Mouse (Mus musculus) hindbrain, embryonic 12.5 days (tissue): Measurements from ENCODE around the gene Scrn2. TPM values are rescaled to one million over a fixed set of nuclear protein-coding genes. Genes with fewer than 3 reads are reported as not detected.

ENCODE experiments used
- ATAC-seq: fragments of 200-750 bp; cut with Nextera tagmentation; 2 replicates; pipeline ENCODE4 v1.8.0; 2017; ENCODE audit warnings: moderate TSS enrichment; ENCODE audit not compliant: low FRiP score
- H3K27ac ChIP-seq: fragments of 300-500 bp; sonication (generic); 2 replicates; pipeline ENCODE4 v1.5.1; 2016; ENCODE audit warnings: mild to moderate bottlenecking
- H3K27me3 ChIP-seq: fragments of 300-500 bp; sonication (generic); 2 replicates; pipeline ENCODE4 v1.6.1; 2016; ENCODE audit warnings: mild to moderate bottlenecking
- H3K36me3 ChIP-seq: fragments of 300-500 bp; sonication (generic); 2 replicates; pipeline ENCODE4 v1.6.1; 2016; ENCODE audit warnings: mild to moderate bottlenecking
- H3K4me1 ChIP-seq: fragments of 300-500 bp; sonication (generic); 2 replicates; pipeline ENCODE4 v1.6.1; 2016
- H3K4me2 ChIP-seq: fragments of 300-500 bp; sonication (generic); replicated peaks from 2 replicates; pipeline ENCODE4 v1.6.1; 2016; ENCODE audit warnings: mild to moderate bottlenecking
- H3K4me3 ChIP-seq: fragments of 300-500 bp; sonication (generic); 2 replicates; pipeline ENCODE4 v1.5.1; 2016; ENCODE audit warnings: mild to moderate bottlenecking
- H3K9ac ChIP-seq: fragments of 300-500 bp; sonication (generic); 2 replicates; pipeline ENCODE4 v1.6.1; 2016; ENCODE audit warnings: mild to moderate bottlenecking, moderate library complexity
- H3K9me3 ChIP-seq: fragments of 300-500 bp; sonication (generic); replicated peaks from 2 replicates; pipeline ENCODE4 v1.6.1; 2016; ENCODE audit warnings: mild to moderate bottlenecking
- whole genome bisulfite sequencing: fragments of 180-500 bp; shearing (Covaris S2); methylation state at CpG from one replicate; pipeline ENCODE4 v1.1.7; 2016; 5-methylcytosine and 5-hydroxymethylcytosine counted together
- polyA plus RNA-seq: library from polyadenylated mRNA; unstranded; fragments of >200 nt; fragmentation: Nextera tagmentation; extraction: Ambion mirVana; gene quantifications from 2 replicates; pipeline ENCODE4 v1.2.1, GENCODE M21; 2016

The Scrn2 gene
- polyA plus RNA-seq, 1 experiment from 2014 or later: 23.9 TPM

GRCm38 (mm10) chr11:97065538-97066295 is 36.0 kb downstream of the Scrn2 start:
- Histone ChIP-seq H3K4me2 (no peak overlapping the region), H3K36me3 (peaks cover 47% of the 10 kb centered on the region), H3K4me1 (peaks cover 6% of the 10 kb centered on the region), H3K27ac (no peak overlapping the region), H3K9ac (no peak overlapping the region), H3K27me3 (no peaks in the 10 kb centered on the region), H3K9me3 (no peaks in the 10 kb centered on the region), H3K4me3 (no peak overlapping the region)
- 90% methylated on average over 12 of the region's 12 CpGs for WGBS
- ATAC-seq: no peak

GRCm38 (mm10) chr11:97066656-97067360 is 37.1 kb downstream of the Scrn2 start:
- H3K4me1 ChIP-seq: peaks cover 6% of the 10 kb centered on the region
- no peak overlapping the region for H3K4me2 ChIP-seq
- H3K4me3 ChIP-seq: no peak overlapping the region
- WGBS: 47% methylated on average over 22 of the region's 22 CpGs
- H3K9ac ChIP-seq: no peak overlapping the region
- ATAC-seq: no peak
- H3K27me3 ChIP-seq: no peaks in the 10 kb centered on the region
- H3K27ac ChIP-seq: no peak overlapping the region
- peaks cover 38% of the 10 kb centered on the region for H3K36me3 ChIP-seq
- H3K9me3 ChIP-seq: no peaks in the 10 kb centered on the region

DNA sequence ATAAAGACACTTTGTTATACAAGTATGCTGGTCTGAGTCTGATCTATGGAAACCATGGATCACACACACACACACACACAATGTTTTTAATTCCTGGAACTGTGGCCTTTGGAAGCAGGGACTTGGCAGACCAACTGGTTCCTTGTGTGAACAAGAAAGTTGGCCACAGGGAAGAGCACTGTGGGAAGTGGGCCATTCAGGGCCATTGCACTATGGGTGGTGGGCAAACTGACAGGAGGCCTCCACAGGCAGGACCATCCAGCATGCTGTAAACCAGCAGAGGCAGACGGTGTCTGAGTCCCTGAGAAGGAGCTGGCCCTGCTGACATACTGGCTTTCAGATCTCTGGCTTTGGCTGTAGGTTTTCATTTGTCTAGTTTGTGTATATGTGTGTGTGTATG is 39.6 kb downstream of the Scrn2 start:
- H3K27me3 ChIP-seq: no peaks in the 10 kb centered on the region
- H3K36me3 ChIP-seq: peaks cover 33% of the 10 kb centered on the region
- no peaks in the 10 kb centered on the region for H3K4me1 ChIP-seq
- no peaks in the 10 kb centered on the region for H3K9me3 ChIP-seq
- no peak for ATAC-seq
- no peak overlapping the region for H3K4me3 ChIP-seq
- H3K27ac ChIP-seq: no peak overlapping the region
- no peak overlapping the region for H3K9ac ChIP-seq
- H3K4me2 ChIP-seq: no peak overlapping the region
- WGBS: 75% methylated on average over 1 of the region's 1 CpGs

- H3K4me1 ChIP-seq: no peaks in the 10 kb centered on the region
- H3K9me3 ChIP-seq: no peaks in the 10 kb centered on the region
- H3K27ac ChIP-seq: no peak overlapping the region
- H3K36me3 ChIP-seq: peaks cover 32% of the 10 kb centered on the region
- no peak for ATAC-seq
- H3K9ac ChIP-seq: no peak overlapping the region
- H3K27me3 ChIP-seq: no peaks in the 10 kb centered on the region
- 89% methylated on average over 2 of the region's 2 CpGs for WGBS
- H3K4me3 ChIP-seq: no peak overlapping the region
- H3K4me2 ChIP-seq: no peak overlapping the region
Observed at GRCm38 (mm10) chr11:97069770-97070169, 40.0 kb downstream of the Scrn2 start.

DNA sequence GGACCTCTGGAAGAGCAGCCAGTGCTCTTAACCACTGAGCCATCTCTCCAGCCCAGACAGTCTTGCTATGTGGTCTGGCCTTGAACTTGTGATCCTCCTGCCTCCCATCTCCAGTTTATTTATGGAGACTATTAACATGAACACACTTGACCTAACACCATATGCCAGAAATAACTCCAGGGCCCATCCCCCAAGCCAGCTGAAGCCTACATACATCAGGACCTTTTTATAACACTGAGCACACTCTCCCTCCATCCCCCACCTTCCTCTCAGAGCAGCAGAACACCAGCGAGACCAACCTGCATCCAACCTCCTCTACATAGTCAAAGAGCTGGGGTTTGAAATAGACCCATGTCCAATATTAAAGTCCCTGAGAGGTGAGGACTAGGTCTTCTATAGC is 41.4 kb downstream of the Scrn2 start:
- Histone ChIP-seq H3K4me2 (no peak overlapping the region), H3K4me3 (no peak overlapping the region), H3K9ac (no peak overlapping the region), H3K27me3 (no peaks in the 10 kb centered on the region), H3K4me1 (no peaks in the 10 kb centered on the region), H3K9me3 (no peaks in the 10 kb centered on the region), H3K36me3 (peaks cover 26% of the 10 kb centered on the region), H3K27ac (no peak overlapping the region)
- WGBS: 69% methylated on average over 1 of the region's 1 CpGs
- ATAC-seq: no peak

DNA sequence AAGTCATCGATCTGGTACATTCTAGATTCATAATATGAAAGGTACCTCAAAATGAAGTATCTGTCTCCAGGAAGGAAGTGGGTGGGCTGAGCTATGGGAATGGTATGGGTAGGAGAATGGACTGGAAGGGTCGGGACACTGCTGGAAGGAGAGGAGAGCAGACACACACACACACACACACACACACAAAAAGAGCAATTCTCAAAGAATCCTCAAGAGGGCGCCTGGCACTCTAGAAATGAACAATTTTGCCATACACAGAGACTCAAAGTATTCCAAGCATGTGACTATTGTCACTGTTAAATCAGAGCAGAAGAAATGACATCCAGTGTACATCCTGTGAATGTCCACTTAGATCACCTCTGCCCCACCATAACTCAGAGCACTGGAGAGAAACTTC is 42.8 kb downstream of the Scrn2 start:
- Histone ChIP-seq H3K4me3 (no peak overlapping the region), H3K4me2 (no peak overlapping the region), H3K27ac (no peak overlapping the region), H3K36me3 (peaks cover 12% of the 10 kb centered on the region; the same call in 1 of the 2 replicates), H3K27me3 (no peaks in the 10 kb centered on the region), H3K9me3 (no peaks in the 10 kb centered on the region), H3K4me1 (no peaks in the 10 kb centered on the region), H3K9ac (no peak overlapping the region)
- peak; percentile 38; the same call in 1 of the 2 replicates for ATAC-seq
- 32% methylated on average over 3 of the region's 3 CpGs for WGBS

GRCm38 (mm10) chr11:97074235-97074634 is 44.5 kb downstream of the Scrn2 start:
- Histone ChIP-seq H3K4me1 (no peaks in the 10 kb centered on the region), H3K27me3 (no peaks in the 10 kb centered on the region), H3K9ac (no peak overlapping the region), H3K4me2 (no peak overlapping the region), H3K27ac (no peak overlapping the region), H3K4me3 (no peak overlapping the region), H3K9me3 (no peaks in the 10 kb centered on the region), H3K36me3 (no peaks in the 10 kb centered on the region)
- WGBS: 78% methylated on average over 8 of the region's 8 CpGs
- ATAC-seq: no peak

DNA sequence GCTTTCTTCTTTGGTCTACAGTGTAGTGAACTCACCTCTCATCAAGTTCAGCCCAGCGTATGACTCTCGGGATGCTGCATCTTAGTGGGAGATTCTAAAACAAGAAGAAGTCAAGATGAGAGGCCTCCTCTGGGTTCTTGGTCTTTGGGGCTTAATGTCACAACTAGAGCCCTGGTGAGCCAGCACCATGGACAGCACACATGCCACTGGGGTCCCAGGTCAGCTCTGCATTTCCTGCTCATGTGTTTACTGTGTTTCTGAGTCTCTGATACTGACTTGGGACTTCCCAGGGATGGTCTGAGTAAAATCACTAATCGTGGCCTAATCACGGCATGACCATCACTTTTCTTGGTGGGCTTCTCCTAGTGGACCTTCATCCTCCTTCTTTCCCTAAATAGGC is 49.0 kb downstream of the Scrn2 start:
- no peak for ATAC-seq
- peaks cover 2% of the 10 kb centered on the region for H3K4me1 ChIP-seq
- no peaks in the 10 kb centered on the region for H3K36me3 ChIP-seq
- no peak overlapping the region for H3K4me2 ChIP-seq
- 0 out of 2 replicates have a peak, but pooled peaks cover 3% of the 10 kb centered on the region for H3K27me3 ChIP-seq
- H3K4me3 ChIP-seq: no peak overlapping the region
- no peaks in the 10 kb centered on the region for H3K9me3 ChIP-seq
- no peak overlapping the region for H3K27ac ChIP-seq
- H3K9ac ChIP-seq: no peak overlapping the region
- 63% methylated on average over 4 of the region's 4 CpGs for WGBS

DNA sequence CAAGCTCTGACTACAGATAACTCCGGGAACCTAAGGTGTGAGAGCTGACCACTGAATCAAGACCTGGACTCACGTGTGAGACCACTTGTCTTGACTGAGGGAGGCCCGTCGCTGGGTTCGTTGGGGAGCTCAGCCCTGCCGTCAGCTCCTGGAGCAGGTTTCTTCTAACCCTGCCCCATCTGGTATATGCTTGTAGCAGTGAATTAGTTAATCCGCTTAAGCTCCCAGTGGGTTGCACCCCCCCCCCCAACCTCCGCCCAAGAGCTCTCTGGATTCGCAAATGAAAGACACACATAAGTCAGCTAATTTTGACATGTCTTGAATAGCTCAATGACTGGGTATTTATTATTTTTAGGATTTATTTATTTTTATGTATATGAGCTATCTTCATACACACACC is 50.6 kb downstream of the Scrn2 start:
- Histone ChIP-seq H3K4me1 (peaks cover 7% of the 10 kb centered on the region), H3K36me3 (no peaks in the 10 kb centered on the region), H3K9ac (no peak overlapping the region), H3K4me2 (no peak overlapping the region), H3K9me3 (no peaks in the 10 kb centered on the region), H3K27me3 (0 out of 2 replicates have a peak, but pooled peaks cover 3% of the 10 kb centered on the region), H3K27ac (no peak overlapping the region), H3K4me3 (no peak overlapping the region)
- 37% methylated on average over 9 of the region's 9 CpGs for WGBS
- no peak for ATAC-seq

- no peaks in the 10 kb centered on the region for H3K9me3 ChIP-seq
- H3K4me3 ChIP-seq: no peak overlapping the region
- 0 out of 2 replicates have a peak, but pooled peaks cover 3% of the 10 kb centered on the region for H3K27me3 ChIP-seq
- peaks cover 7% of the 10 kb centered on the region for H3K4me1 ChIP-seq
- 50% methylated on average over 11 of the region's 11 CpGs for WGBS
- no peaks in the 10 kb centered on the region for H3K36me3 ChIP-seq
- ATAC-seq: no peak
- no peak overlapping the region for H3K9ac ChIP-seq
- H3K27ac ChIP-seq: no peak overlapping the region
- no peak overlapping the region for H3K4me2 ChIP-seq
Observed at GRCm38 (mm10) chr11:97082977-97083376, 53.2 kb downstream of the Scrn2 start.
